Mouse (Mus musculus) embryonic fibroblast, embryonic 13.5 days (primary cell): ENCODE measurements around the gene Ttll11.

Experiments
- CTCF ChIP-seq: IDR thresholded peaks from 2 replicates; pipeline ENCODE4 v1.5.1; 2011; ENCODE audit warnings: mild to moderate bottlenecking, control low read depth, low read length, moderate library complexity, borderline replicate concordance; ENCODE audit not compliant: insufficient read depth
- POLR2A ChIP-seq: IDR thresholded peaks from 2 replicates; pipeline ENCODE4 v1.6.1; 2011; ENCODE audit warnings: low read depth, mild to moderate bottlenecking, control low read depth, low read length, moderate library complexity

DNA sequence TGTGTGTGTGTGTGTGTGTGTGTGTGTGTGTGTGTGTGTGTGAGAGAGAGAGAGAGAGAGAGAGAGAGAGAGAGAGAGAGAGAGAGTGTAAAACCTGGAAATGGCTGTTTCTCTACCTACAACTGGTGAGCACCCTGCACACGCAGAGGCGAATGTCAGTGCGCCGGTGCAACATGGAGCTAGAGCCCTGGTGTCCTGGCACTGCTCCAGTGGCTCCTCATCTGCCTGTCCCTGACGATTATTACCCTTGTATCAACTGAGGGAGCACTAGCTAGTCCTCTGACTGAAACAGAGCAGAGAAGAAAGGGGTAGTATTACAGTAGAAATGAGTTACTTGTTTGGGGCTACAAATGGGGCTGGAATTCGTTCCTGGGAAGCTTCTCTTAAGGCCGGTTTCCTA lies 266.3 kb downstream of the Ttll11 start:
- TF ChIP-seq POLR2A (no peak), CTCF (no peak)
